Mouse (Mus musculus): Measurements from ENCODE around the gene Icam4. TPM values are rescaled to one million over a fixed set of nuclear protein-coding genes. Genes with fewer than 3 reads are reported as not detected.

The Icam4 gene
- polyA plus RNA-seq, 1 experiment from 2014 or later: 0.50 TPM

GRCm38 (mm10) chr9:20987953-20988352 is 41.2 kb upstream of the Icam4 start:
- no peaks in the 10 kb centered on the region for H3K36me3 ChIP-seq (ENCODE audit: control insufficient read depth, insufficient read depth, low read length)
- WGBS: 32% methylated on average over 7 of the region's 7 CpGs
- no peak overlapping the region for H3K9ac ChIP-seq (ENCODE audit: low read length)
- no peak overlapping the region for H3K4me3 ChIP-seq (ENCODE audit: low read depth, low read length)
- H3K27ac ChIP-seq (replicated peaks): peak overlapping the region; percentile 5; the same call in 1 of the 2 replicates
- no peaks in the 10 kb centered on the region for H3K9me3 ChIP-seq (ENCODE audit: control insufficient read depth, low read length)
- no peaks in the 10 kb centered on the region for H3K4me1 ChIP-seq (replicated peaks; ENCODE audit: control insufficient read depth, insufficient read depth)
- no peak overlapping the region for H3K4me2 ChIP-seq (replicated peaks; ENCODE audit: low read depth)
- H3K27me3 ChIP-seq (ENCODE audit: control insufficient read depth, insufficient read depth, low read length): no peaks in the 10 kb centered on the region
- TF ChIP-seq EP300 (optimal IDR thresholded peaks at IDR 0.05) (no peak), CTCF (IDR thresholded peaks at IDR 0.05; ENCODE audit: low read depth) (no peak)
- ATAC-seq (ENCODE audit: low FRiP score, low TSS enrichment): no peak
- DNase-seq (ENCODE audit: low spot score): no peak

GRCm38 (mm10) chr9:20990861-20991260 is 38.3 kb upstream of the Icam4 start:
- WGBS: 6% methylated on average over 10 of the region's 10 CpGs
- TF ChIP-seq EP300 (optimal IDR thresholded peaks at IDR 0.05) (no peak), CTCF (IDR thresholded peaks at IDR 0.05; ENCODE audit: low read depth) (no peak)
- Histone ChIP-seq H3K27me3 (ENCODE audit: control insufficient read depth, insufficient read depth, low read length) (no peaks in the 10 kb centered on the region), H3K27ac (replicated peaks) (no peak overlapping the region), H3K4me3 (ENCODE audit: low read depth, low read length) (no peak overlapping the region; the same call in 1 of the 2 replicates), H3K36me3 (ENCODE audit: control insufficient read depth, insufficient read depth, low read length) (no peaks in the 10 kb centered on the region), H3K9ac (ENCODE audit: low read length) (no peak overlapping the region), H3K4me1 (replicated peaks; ENCODE audit: control insufficient read depth, insufficient read depth) (no peaks in the 10 kb centered on the region), H3K9me3 (ENCODE audit: control insufficient read depth, low read length) (no peaks in the 10 kb centered on the region), H3K4me2 (replicated peaks; ENCODE audit: low read depth) (peak overlapping the region; percentile 15; the same call in 1 of the 2 replicates)
- no peak for ATAC-seq (ENCODE audit: low FRiP score, low TSS enrichment)
- peak; percentile 70 for DNase-seq (ENCODE audit: low spot score)

GRCm38 (mm10) chr9:20991587-20991986 is 37.6 kb upstream of the Icam4 start:
- no peaks in the 10 kb centered on the region for H3K27me3 ChIP-seq (ENCODE audit: control insufficient read depth, insufficient read depth, low read length)
- no peak for ATAC-seq (ENCODE audit: low FRiP score, low TSS enrichment)
- 94% methylated on average over 4 of the region's 4 CpGs for WGBS
- no peak overlapping the region for H3K4me2 ChIP-seq (replicated peaks; ENCODE audit: low read depth)
- H3K4me1 ChIP-seq (replicated peaks; ENCODE audit: control insufficient read depth, insufficient read depth): no peaks in the 10 kb centered on the region
- no peaks in the 10 kb centered on the region for H3K36me3 ChIP-seq (ENCODE audit: control insufficient read depth, insufficient read depth, low read length)
- H3K9ac ChIP-seq (ENCODE audit: low read length): no peak overlapping the region
- no peak overlapping the region for H3K27ac ChIP-seq (replicated peaks)
- no peak for TF ChIP-seq EP300 (optimal IDR thresholded peaks at IDR 0.05)
- TF ChIP-seq CTCF (IDR thresholded peaks at IDR 0.05; ENCODE audit: low read depth): no peak
- no peaks in the 10 kb centered on the region for H3K9me3 ChIP-seq (ENCODE audit: control insufficient read depth, low read length)
- H3K4me3 ChIP-seq (ENCODE audit: low read depth, low read length): no peak overlapping the region
- DNase-seq (ENCODE audit: low spot score): no peak

GRCm38 (mm10) chr9:20993165-20993898 is 35.8 kb upstream of the Icam4 start:
- H3K27me3 ChIP-seq (ENCODE audit: control insufficient read depth, insufficient read depth, low read length): no peaks in the 10 kb centered on the region
- no peak overlapping the region for H3K9ac ChIP-seq (ENCODE audit: low read length)
- ATAC-seq (ENCODE audit: low FRiP score, low TSS enrichment) (no peak), DNase-seq (ENCODE audit: low spot score) (peak; percentile 29)
- TF ChIP-seq CTCF (IDR thresholded peaks at IDR 0.05; ENCODE audit: low read depth) (no peak), EP300 (optimal IDR thresholded peaks at IDR 0.05) (no peak)
- no peaks in the 10 kb centered on the region for H3K9me3 ChIP-seq (ENCODE audit: control insufficient read depth, low read length)
- H3K4me3 ChIP-seq (ENCODE audit: low read depth, low read length): no peak overlapping the region
- no peaks in the 10 kb centered on the region for H3K36me3 ChIP-seq (ENCODE audit: control insufficient read depth, insufficient read depth, low read length)
- no peak overlapping the region for H3K4me2 ChIP-seq (replicated peaks; ENCODE audit: low read depth)
- no peaks in the 10 kb centered on the region for H3K4me1 ChIP-seq (replicated peaks; ENCODE audit: control insufficient read depth, insufficient read depth)
- WGBS: 28% methylated on average over 5 of the region's 5 CpGs
- no peak overlapping the region for H3K27ac ChIP-seq (replicated peaks)

- TF ChIP-seq CTCF (IDR thresholded peaks at IDR 0.05; ENCODE audit: low read depth) (peak; percentile 33), EP300 (optimal IDR thresholded peaks at IDR 0.05) (no peak)
- no peak for DNase-seq (ENCODE audit: low spot score)
Observed at GRCm38 (mm10) chr9:20995069-20995468, 34.1 kb upstream of the Icam4 start.

GRCm38 (mm10) chr9:20997065-20997464 is 32.1 kb upstream of the Icam4 start:
- no peak overlapping the region for H3K9ac ChIP-seq (ENCODE audit: low read length)
- H3K4me2 ChIP-seq (replicated peaks; ENCODE audit: low read depth): no peak overlapping the region
- H3K36me3 ChIP-seq (ENCODE audit: control insufficient read depth, insufficient read depth, low read length): no peaks in the 10 kb centered on the region
- ATAC-seq (ENCODE audit: low FRiP score, low TSS enrichment) (no peak), DNase-seq (ENCODE audit: low spot score) (no peak)
- TF ChIP-seq CTCF (IDR thresholded peaks at IDR 0.05; ENCODE audit: low read depth) (no peak), EP300 (optimal IDR thresholded peaks at IDR 0.05) (no peak)
- H3K9me3 ChIP-seq (ENCODE audit: control insufficient read depth, low read length): no peaks in the 10 kb centered on the region
- H3K27ac ChIP-seq (replicated peaks): no peak overlapping the region
- H3K4me1 ChIP-seq (replicated peaks; ENCODE audit: control insufficient read depth, insufficient read depth): no peaks in the 10 kb centered on the region
- H3K4me3 ChIP-seq (ENCODE audit: low read depth, low read length): no peak overlapping the region
- no peaks in the 10 kb centered on the region for H3K27me3 ChIP-seq (ENCODE audit: control insufficient read depth, insufficient read depth, low read length)
- 84% methylated on average over 8 of the region's 8 CpGs for WGBS

More at GRCm38 (mm10) chr9:20995069-20995468, 34.1 kb upstream of the Icam4 start:
- Histone ChIP-seq H3K27me3 (ENCODE audit: control insufficient read depth, insufficient read depth, low read length) (no peaks in the 10 kb centered on the region), H3K9me3 (ENCODE audit: control insufficient read depth, low read length) (no peaks in the 10 kb centered on the region), H3K9ac (ENCODE audit: low read length) (no peak overlapping the region), H3K27ac (replicated peaks) (no peak overlapping the region), H3K4me3 (ENCODE audit: low read depth, low read length) (no peak overlapping the region), H3K36me3 (ENCODE audit: control insufficient read depth, insufficient read depth, low read length) (no peaks in the 10 kb centered on the region), H3K4me1 (replicated peaks; ENCODE audit: control insufficient read depth, insufficient read depth) (no peaks in the 10 kb centered on the region), H3K4me2 (replicated peaks; ENCODE audit: low read depth) (no peak overlapping the region)
- ATAC-seq (ENCODE audit: low FRiP score, low TSS enrichment): no peak
- WGBS: 70% methylated on average over 3 of the region's 3 CpGs
